Mouse (Mus musculus): Measurements from ENCODE around the gene Med6.

DNA sequence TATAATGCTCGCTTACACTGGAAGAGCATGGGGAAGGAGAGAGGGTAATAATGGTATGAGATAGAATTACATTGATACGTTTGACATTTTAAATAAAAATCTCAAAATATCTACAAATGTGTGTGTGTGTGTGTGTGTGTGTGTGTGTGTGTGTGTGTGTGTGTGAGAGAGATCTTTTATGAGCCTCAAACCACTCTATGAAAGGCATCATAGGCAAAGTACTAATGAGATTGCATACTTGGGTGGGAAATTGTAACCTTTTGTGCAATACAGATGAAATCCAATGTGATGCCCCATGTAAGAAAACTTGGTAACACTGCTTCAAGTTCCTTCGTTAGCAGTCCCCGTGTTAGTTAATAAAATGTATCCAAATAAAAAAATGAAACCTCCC is 61.8 kb downstream of the Med6 start:
- TF ChIP-seq CTCF (IDR thresholded peaks at IDR 0.05; ENCODE audit: control insufficient read depth, insufficient read depth, low read length) (no peak), POLR2A (IDR thresholded peaks at IDR 0.05; ENCODE audit: borderline replicate concordance, control insufficient read depth, low read depth, low read length) (no peak)
